Mouse (Mus musculus) spleen, adult 10 weeks (tissue): ENCODE results near the gene Nhs. TPM values are rescaled to one million over a fixed set of nuclear protein-coding genes. Genes with fewer than 3 reads are reported as not detected.

Experiments used
- polyA plus RNA-seq: library from polyadenylated mRNA; stranded (reverse); fragments of 350-450 nt; fragmentation: Illumina TruSeq; extraction: RNeasy Lipid Tissue Mini Kit (QIAGEN cat#74804); gene quantifications from one replicate; pipeline ENCODE4 v1.2.3, GENCODE M21; 2015; ENCODE audit warnings: low replicate concordance; ENCODE audit not compliant: insufficient read depth

The Nhs gene
- polyA plus RNA-seq = 1.1 TPM

GRCm38 (mm10) chrX:162159637-162160611 lies at the start of gene Nhs:
TSS of gene Nhs (minus strand) at chrX:162159730.

